Mouse (Mus musculus) myocyte (in vitro differentiated cells): Measurements from ENCODE around the gene Dach1. TPM values are rescaled to one million over a fixed set of nuclear protein-coding genes. Genes with fewer than 3 reads are reported as not detected.

Experiments
- H3K27me3 ChIP-seq: one replicate; pipeline ENCODE4 v1.6.1; 2011; ENCODE audit not compliant: control insufficient read depth, insufficient read depth, insufficient read length
- H3K36me3 ChIP-seq: one replicate; pipeline ENCODE4 v1.6.1; 2011; ENCODE audit not compliant: control insufficient read depth, insufficient read depth
- H3K4me2 ChIP-seq: one replicate; pipeline ENCODE4 v1.6.1; 2011; ENCODE audit warnings: low read depth, control low read depth
- H3K4me3 ChIP-seq: one replicate; pipeline ENCODE4 v1.5.1; 2011; ENCODE audit warnings: mild to moderate bottlenecking, control low read depth, moderate library complexity
- H3K79me2 ChIP-seq: one replicate; pipeline ENCODE4 v1.6.1; 2011; ENCODE audit not compliant: control insufficient read depth, insufficient read depth
- H3ac ChIP-seq: one replicate; pipeline ENCODE4 v1.6.1; 2011; ENCODE audit not compliant: control insufficient read depth, insufficient read length
- CEBPB ChIP-seq: IDR thresholded peaks from 2 replicates; pipeline ENCODE4 v1.6.1; 2011; ENCODE audit warnings: mild to moderate bottlenecking, moderate library complexity; ENCODE audit not compliant: poor library complexity, insufficient read depth, severe bottlenecking
- E2F4 ChIP-seq: IDR thresholded peaks from one replicate; pipeline ENCODE4 v1.6.1; 2011; ENCODE audit warnings: mild to moderate bottlenecking, control low read depth, moderate library complexity; ENCODE audit not compliant: insufficient read depth
- MAX ChIP-seq: IDR thresholded peaks from one replicate; pipeline ENCODE4 v1.6.1; 2011; ENCODE audit warnings: low read depth, mild to moderate bottlenecking, control low read depth
- MYOD1 ChIP-seq, 3 experiments: IDR thresholded peaks; one replicate each; pipeline ENCODE4 v1.6.1; 2011; ENCODE audit warnings: control low read depth in 2 of 3, low read depth in 2 of 3, mild to moderate bottlenecking in 2 of 3, moderate library complexity in 1 of 3; ENCODE audit not compliant: insufficient read length in 2 of 3, control insufficient read depth in 1 of 3
- MYOG ChIP-seq, 3 experiments: IDR thresholded peaks; one replicate each; pipeline ENCODE4 v1.6.1; 2011; ENCODE audit warnings: control low read depth in 2 of 3, low read depth in 2 of 3, mild to moderate bottlenecking in 2 of 3; ENCODE audit not compliant: insufficient read length in 2 of 3, control insufficient read depth in 1 of 3, insufficient read depth in 1 of 3
- POLR2A ChIP-seq: IDR thresholded peaks from one replicate; pipeline ENCODE4 v1.6.1; 2011; ENCODE audit warnings: low read depth, mild to moderate bottlenecking, control low read depth, moderate library complexity; ENCODE audit not compliant: insufficient read length
- POLR2AphosphoS2 ChIP-seq: IDR thresholded peaks from one replicate; pipeline ENCODE4 v1.6.1; 2011; ENCODE audit warnings: low read depth, control low read depth; ENCODE audit not compliant: insufficient read length
- REST ChIP-seq: IDR thresholded peaks from one replicate; pipeline ENCODE4 v1.6.1; 2011; ENCODE audit warnings: mild to moderate bottlenecking, control low read depth, moderate library complexity; ENCODE audit not compliant: insufficient read depth, insufficient read length
- SRF ChIP-seq: IDR thresholded peaks from one replicate; pipeline ENCODE4 v1.6.1; 2011; ENCODE audit warnings: low read depth; ENCODE audit not compliant: control insufficient read depth, insufficient read length
- TCF12 ChIP-seq: IDR thresholded peaks from one replicate; pipeline ENCODE4 v1.6.1; 2011; ENCODE audit warnings: mild to moderate bottlenecking, control low read depth; ENCODE audit not compliant: poor library complexity, insufficient read depth, severe bottlenecking
- TCF3 ChIP-seq: IDR thresholded peaks from one replicate; pipeline ENCODE4 v1.6.1; 2011; ENCODE audit warnings: low read depth, control low read depth; ENCODE audit not compliant: insufficient read length
- USF1 ChIP-seq: IDR thresholded peaks from one replicate; pipeline ENCODE4 v1.6.1; 2011; ENCODE audit warnings: low read depth, mild to moderate bottlenecking, control low read depth, moderate library complexity
- polyA plus RNA-seq: library from polyadenylated mRNA; unstranded; fragments of >200 nt; fragmentation: generic; extraction: Trizol; gene quantifications from one replicate; pipeline ENCODE4 v1.2.1, GENCODE M21; 2012; ENCODE audit warnings: missing spikeins

The Dach1 gene
- polyA plus RNA-seq, 1 experiment = not detected

GRCm38 (mm10) chr14:97813557-97813956 is 356.0 kb downstream of the Dach1 start:
- no peaks in the 10 kb centered on the region for H3K79me2 ChIP-seq
- no peaks in the 10 kb centered on the region for H3K27me3 ChIP-seq
- no peak overlapping the region for H3K4me2 ChIP-seq
- no peaks in the 10 kb centered on the region for H3K36me3 ChIP-seq
- no peak overlapping the region for H3K4me3 ChIP-seq
- H3ac ChIP-seq = no peak overlapping the region
- TF ChIP-seq TCF3 (no peak), USF1 (no peak), REST (no peak), CEBPB (no peak), E2F4 (no peak)

GRCm38 (mm10) chr14:97795385-97795952 is 374.1 kb downstream of the Dach1 start:
- H3K27me3 ChIP-seq = no peaks in the 10 kb centered on the region
- no peaks in the 10 kb centered on the region for H3K79me2 ChIP-seq
- H3K4me3 ChIP-seq = no peak overlapping the region
- TF ChIP-seq POLR2AphosphoS2 (no peak), TCF12 (no peak), E2F4 (no peak), REST (no peak), MYOG (IDR thresholded peaks at IDR 0.05; ENCODE audit: control insufficient read depth in 1 of 3, insufficient read depth in 1 of 3, insufficient read length in 2 of 3, low read depth in 2 of 3) (no peak)
- no peaks in the 10 kb centered on the region for H3K36me3 ChIP-seq
- no peak overlapping the region for H3ac ChIP-seq
- H3K4me2 ChIP-seq = no peak overlapping the region

- H3K79me2 ChIP-seq = no peaks in the 10 kb centered on the region
- H3K27me3 ChIP-seq = no peaks in the 10 kb centered on the region
- H3ac ChIP-seq = no peak overlapping the region
- H3K36me3 ChIP-seq = no peaks in the 10 kb centered on the region
- no peak overlapping the region for H3K4me3 ChIP-seq
- H3K4me2 ChIP-seq = no peak overlapping the region
- TF ChIP-seq MYOD1 (IDR thresholded peaks at IDR 0.05; ENCODE audit: control insufficient read depth in 1 of 3, insufficient read length in 2 of 3, low read depth in 2 of 3) = no peak
- TF ChIP-seq POLR2A = no peak
- TF ChIP-seq REST = no peak
- no peak for TF ChIP-seq USF1
- no peak for TF ChIP-seq POLR2AphosphoS2
These were observed 395.3 kb downstream of the Dach1 start for GRCm38 (mm10) chr14:97774135-97774767.

- Histone ChIP-seq H3K4me3 (no peak overlapping the region), H3K4me2 (no peak overlapping the region), H3K36me3 (no peaks in the 10 kb centered on the region), H3K27me3 (no peaks in the 10 kb centered on the region), H3K79me2 (no peaks in the 10 kb centered on the region), H3ac (no peak overlapping the region)
- TF ChIP-seq MYOG (IDR thresholded peaks at IDR 0.05; ENCODE audit: control insufficient read depth in 1 of 3, insufficient read depth in 1 of 3, insufficient read length in 2 of 3, low read depth in 2 of 3) = no peak
- TF ChIP-seq USF1 = no peak
- no peak for TF ChIP-seq REST
- TF ChIP-seq TCF3 = no peak
- TF ChIP-seq MAX = no peak
- TF ChIP-seq POLR2A = no peak
- no peak for TF ChIP-seq SRF
- TF ChIP-seq POLR2AphosphoS2 = no peak
- TF ChIP-seq TCF12 = no peak
- no peak for TF ChIP-seq CEBPB
- TF ChIP-seq MYOD1 (IDR thresholded peaks at IDR 0.05; ENCODE audit: control insufficient read depth in 1 of 3, insufficient read length in 2 of 3, low read depth in 2 of 3) = no peak
These were observed 415.2 kb downstream of the Dach1 start for GRCm38 (mm10) chr14:97754400-97754799.

GRCm38 (mm10) chr14:97753973-97754372 is 415.6 kb downstream of the Dach1 start:
- Histone ChIP-seq H3K36me3 (no peaks in the 10 kb centered on the region), H3K79me2 (no peaks in the 10 kb centered on the region), H3K27me3 (no peaks in the 10 kb centered on the region), H3K4me2 (no peak overlapping the region), H3ac (no peak overlapping the region), H3K4me3 (no peak overlapping the region)
- TF ChIP-seq POLR2A = no peak
- TF ChIP-seq TCF3 = no peak
- TF ChIP-seq CEBPB = no peak
- no peak for TF ChIP-seq TCF12
- no peak for TF ChIP-seq REST
- TF ChIP-seq USF1 = no peak
- no peak for TF ChIP-seq E2F4
- TF ChIP-seq SRF = no peak
- TF ChIP-seq MYOD1 (IDR thresholded peaks at IDR 0.05; ENCODE audit: control insufficient read depth in 1 of 3, insufficient read length in 2 of 3, low read depth in 2 of 3) = no peak
